Mouse (Mus musculus) intestine, postnatal 0 days (tissue): ENCODE results near the gene Wdfy4. TPM values are rescaled to one million over a fixed set of nuclear protein-coding genes. Genes with fewer than 3 reads are reported as not detected.
A peak's percentile ranks its signal among the peaks of the same experiment; 100 is the strongest.

Experiments
- ATAC-seq: fragments of 200-750 bp; cut with Nextera tagmentation; 2 replicates; pipeline ENCODE4 v1.8.0; 2017; ENCODE audit warnings: mild to moderate bottlenecking, moderate TSS enrichment, moderate library complexity
- H3K27ac ChIP-seq: fragments of 300-500 bp; sonication (generic); 2 replicates; pipeline ENCODE4 v1.5.1; 2014; ENCODE audit warnings: mild to moderate bottlenecking, low read depth, low read length, moderate library complexity
- H3K27me3 ChIP-seq: fragments of 300-500 bp; sonication (generic); replicated peaks from 2 replicates; pipeline ENCODE4 v1.6.1; 2014; ENCODE audit warnings: low read length, mixed read lengths; ENCODE audit not compliant: control insufficient read depth, insufficient read depth
- H3K36me3 ChIP-seq: fragments of 300-500 bp; sonication (generic); 2 replicates; pipeline ENCODE4 v1.6.1; 2014; ENCODE audit warnings: mild to moderate bottlenecking, moderate library complexity; ENCODE audit not compliant: control insufficient read depth, insufficient read depth
- H3K4me1 ChIP-seq: fragments of 300-500 bp; sonication (generic); replicated peaks from 2 replicates; pipeline ENCODE4 v1.6.1; 2014; ENCODE audit warnings: antibody characterized with exemption, low read length, mixed read lengths; ENCODE audit not compliant: control insufficient read depth, insufficient read depth
- H3K4me2 ChIP-seq: fragments of 300-500 bp; sonication (generic); replicated peaks from 2 replicates; pipeline ENCODE4 v1.6.1; 2014; ENCODE audit warnings: low read depth, mild to moderate bottlenecking, moderate library complexity
- H3K4me3 ChIP-seq: fragments of 300-500 bp; sonication (generic); 2 replicates; pipeline ENCODE4 v1.5.1; 2014; ENCODE audit warnings: low read depth, low read length
- H3K9ac ChIP-seq: fragments of 300-500 bp; sonication (generic); 2 replicates; pipeline ENCODE4 v1.6.1; 2014; ENCODE audit warnings: mild to moderate bottlenecking, low read depth, low read length
- H3K9me3 ChIP-seq: fragments of 300-500 bp; sonication (generic); 2 replicates; pipeline ENCODE4 v1.6.1; 2016; ENCODE audit warnings: mixed run types; ENCODE audit not compliant: control insufficient read depth
- CTCF ChIP-seq: sonication (generic); IDR thresholded peaks from 2 replicates; pipeline ENCODE4 v1.5.1; 2016; ENCODE audit warnings: low read depth, mild to moderate bottlenecking, control low read depth, antibody characterized with exemption, moderate library complexity
- WGBS: fragments of 180-500 bp; shearing (Covaris S2); extraction: QIAGEN DNeasy Blood & Tissue Kit; methylation state at CpG from one replicate; pipeline ENCODE4 v1.1.7; 2014; 5-methylcytosine and 5-hydroxymethylcytosine counted together
- polyA plus RNA-seq: library from polyadenylated mRNA; unstranded; fragments of >200 nt; fragmentation: Nextera tagmentation; extraction: Ambion mirVana; gene quantifications from 2 replicates; pipeline ENCODE4 v1.2.1, GENCODE M21; 2015

The Wdfy4 gene
- polyA plus RNA-seq, 1 experiment from 2014 or later: 0.17 TPM

DNA sequence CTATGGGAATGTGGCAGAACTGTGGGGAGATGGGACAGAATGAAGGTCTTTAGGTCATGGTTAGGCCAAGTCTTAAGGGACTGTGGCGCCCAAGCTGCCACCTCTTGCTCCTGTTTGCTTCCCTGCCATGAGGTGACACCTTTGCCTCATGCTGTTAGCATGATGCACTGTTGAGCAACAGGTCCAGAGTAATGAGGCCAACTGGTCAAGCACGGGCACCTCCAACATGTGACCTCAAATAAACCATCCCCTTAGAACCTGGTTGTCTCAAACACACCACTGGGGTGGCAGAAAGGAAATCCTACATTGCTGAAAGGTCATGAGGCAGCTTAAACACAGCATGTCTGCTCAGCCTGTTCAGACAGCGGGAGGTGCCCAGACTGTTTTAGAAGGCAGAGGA, 166.3 kb downstream of the Wdfy4 start:
- Histone ChIP-seq H3K4me1 (no peaks in the 10 kb centered on the region), H3K27ac (no peak overlapping the region), H3K27me3 (no peaks in the 10 kb centered on the region), H3K9me3 (no peaks in the 10 kb centered on the region), H3K36me3 (no peaks in the 10 kb centered on the region), H3K4me2 (no peak overlapping the region), H3K9ac (no peak overlapping the region), H3K4me3 (no peak overlapping the region)
- WGBS: 85% methylated on average over 3 of the region's 3 CpGs
- TF ChIP-seq CTCF: no peak
- ATAC-seq: no peak

DNA sequence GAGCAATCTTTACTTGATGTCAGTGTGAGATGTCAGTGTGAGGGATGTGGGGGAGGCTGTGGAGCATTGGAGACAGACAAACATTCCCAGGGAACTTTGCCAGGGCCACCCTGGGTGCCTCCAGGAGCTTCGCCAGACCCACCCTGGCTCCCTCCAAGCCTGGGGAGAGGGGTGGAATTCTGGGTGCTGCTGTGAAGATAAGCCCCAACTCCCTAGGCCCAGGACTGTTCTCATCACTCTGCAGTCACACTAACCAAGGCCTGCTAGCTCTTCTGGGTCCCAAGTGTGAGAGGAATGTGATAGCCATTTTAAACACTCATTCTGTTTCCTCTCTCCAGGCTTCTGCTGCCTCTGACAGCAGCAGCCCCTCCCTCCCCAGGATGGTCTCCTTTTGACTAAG, 177.7 kb downstream of the Wdfy4 start:
- Histone ChIP-seq H3K36me3 (no peaks in the 10 kb centered on the region), H3K4me3 (no peak overlapping the region), H3K27ac (no peak overlapping the region), H3K9ac (no peak overlapping the region), H3K4me1 (no peaks in the 10 kb centered on the region), H3K27me3 (no peaks in the 10 kb centered on the region), H3K4me2 (no peak overlapping the region), H3K9me3 (no peaks in the 10 kb centered on the region)
- 75% methylated on average over 1 of the region's 1 CpGs for WGBS
- no peak for ATAC-seq
- no peak for TF ChIP-seq CTCF

GRCm38 (mm10) chr14:33005114-33005513, 180.2 kb downstream of the Wdfy4 start:
- Histone ChIP-seq H3K4me3 (no peak overlapping the region), H3K27me3 (no peaks in the 10 kb centered on the region), H3K27ac (no peak overlapping the region), H3K4me2 (no peak overlapping the region), H3K9ac (no peak overlapping the region), H3K9me3 (no peaks in the 10 kb centered on the region), H3K4me1 (no peaks in the 10 kb centered on the region), H3K36me3 (no peaks in the 10 kb centered on the region)
- TF ChIP-seq CTCF: no peak
- ATAC-seq: no peak
- 92% methylated on average over 1 of the region's 1 CpGs for WGBS

DNA sequence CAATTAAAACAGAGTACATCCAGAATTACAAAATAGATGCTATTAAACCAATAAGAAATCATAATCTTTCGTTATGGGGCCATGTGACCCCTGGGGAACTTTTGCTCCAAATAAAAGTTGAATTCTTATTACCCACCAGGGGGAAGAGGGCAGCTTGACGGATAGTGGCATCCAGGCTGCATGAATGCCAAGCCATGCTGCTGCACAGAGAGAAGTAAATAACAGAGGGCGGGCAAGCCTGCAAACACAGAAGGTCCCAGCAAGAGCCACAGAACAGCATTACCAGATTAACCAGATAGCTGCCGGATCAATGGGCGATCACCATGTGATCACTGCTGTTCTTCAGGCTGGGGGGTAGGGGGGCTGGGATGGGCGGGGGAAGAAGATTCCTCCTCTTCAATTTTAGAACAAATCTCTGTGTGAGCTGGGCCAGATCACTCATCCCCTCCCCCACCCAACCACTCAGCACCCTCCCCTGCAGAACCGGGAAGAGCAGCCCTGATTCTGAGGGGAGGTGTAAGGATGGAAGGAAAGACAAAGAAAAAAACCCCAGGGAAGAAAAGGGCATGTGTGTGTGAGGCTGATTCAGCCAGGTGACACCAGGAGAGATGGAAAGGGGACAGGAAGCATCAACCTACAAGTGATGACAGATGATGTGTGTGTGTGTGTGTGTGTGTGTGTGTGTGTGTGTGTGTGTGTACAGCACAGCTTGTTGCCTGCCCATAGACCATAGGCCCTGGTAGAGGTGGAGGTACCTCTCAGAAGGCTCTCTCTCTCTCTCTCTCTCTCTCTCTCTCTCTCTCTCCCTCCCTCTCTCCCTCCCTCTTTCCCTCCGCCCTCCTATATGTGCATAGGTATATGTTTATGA, 185.0 kb downstream of the Wdfy4 start:
- no peak overlapping the region for H3K27ac ChIP-seq
- no peaks in the 10 kb centered on the region for H3K4me1 ChIP-seq
- no peaks in the 10 kb centered on the region for H3K9me3 ChIP-seq
- no peaks in the 10 kb centered on the region for H3K27me3 ChIP-seq
- no peak for TF ChIP-seq CTCF
- H3K36me3 ChIP-seq: no peaks in the 10 kb centered on the region
- no peak overlapping the region for H3K4me3 ChIP-seq
- ATAC-seq: no peak
- no peak overlapping the region for H3K9ac ChIP-seq
- WGBS: 50% methylated on average over 8 of the region's 8 CpGs
- no peak overlapping the region for H3K4me2 ChIP-seq

GRCm38 (mm10) chr14:32999511-32999910, 185.8 kb downstream of the Wdfy4 start:
- no peak for TF ChIP-seq CTCF
- no peaks in the 10 kb centered on the region for H3K9me3 ChIP-seq
- H3K27me3 ChIP-seq: no peaks in the 10 kb centered on the region
- 59% methylated on average over 10 of the region's 10 CpGs for WGBS
- no peaks in the 10 kb centered on the region for H3K36me3 ChIP-seq
- no peak overlapping the region for H3K4me3 ChIP-seq
- ATAC-seq: no peak
- no peak overlapping the region for H3K4me2 ChIP-seq
- H3K9ac ChIP-seq: no peak overlapping the region
- H3K4me1 ChIP-seq: no peaks in the 10 kb centered on the region
- H3K27ac ChIP-seq: no peak overlapping the region

GRCm38 (mm10) chr14:32994954-32995636, 190.2 kb downstream of the Wdfy4 start:
- TF ChIP-seq CTCF: no peak
- Histone ChIP-seq H3K4me2 (peak overlapping the region; percentile 50), H3K27ac (no peak overlapping the region), H3K4me1 (no peaks in the 10 kb centered on the region), H3K27me3 (no peaks in the 10 kb centered on the region), H3K9me3 (no peaks in the 10 kb centered on the region), H3K4me3 (peak overlapping the region; percentile 7; the same call in 1 of the 2 replicates), H3K36me3 (no peaks in the 10 kb centered on the region), H3K9ac (no peak overlapping the region)
- ATAC-seq: peak; percentile 45; the same call in 1 of the 2 replicates
- 8% methylated on average over 10 of the region's 10 CpGs for WGBS
